Mouse (Mus musculus): ENCODE data around the gene Mup8. TPM values are rescaled to one million over a fixed set of nuclear protein-coding genes. Genes with fewer than 3 reads are reported as not detected.

The Mup8 gene
- polyA plus RNA-seq (2012; rRNA removed) = not detected in 2 replicates

DNA sequence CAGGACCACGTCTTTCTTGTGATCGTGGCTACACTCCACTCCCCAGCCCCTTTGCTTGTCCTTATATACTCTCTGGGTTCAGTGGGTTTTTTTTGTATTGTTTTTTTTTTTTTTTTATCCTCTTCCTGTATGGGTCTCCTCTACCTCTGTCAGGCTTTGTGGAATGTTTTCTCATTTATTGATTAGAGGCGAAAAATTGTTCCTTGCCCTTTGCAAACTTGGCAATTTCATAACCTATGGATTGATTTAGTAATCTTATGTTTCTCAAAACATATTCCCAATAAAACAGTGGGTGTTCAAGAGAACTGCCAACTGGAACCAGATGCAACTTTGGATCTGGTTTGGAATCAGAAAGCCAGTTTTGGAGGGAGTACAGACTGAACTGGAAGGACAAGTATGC, at the start of gene Mup8:
TSS of gene Mup8 (minus strand) at position 101 of the 400 bp plus-strand sequence.

Other genes starting within 250 kb of the Mup8 start
- not detected in 2 replicates for gene Mup7, start 152.1 kb downstream of the Mup8 start, polyA plus RNA-seq (2012; rRNA removed)
- not detected in 2 replicates for gene Mup2, start 68.3 kb downstream of the Mup8 start, polyA plus RNA-seq (2012; rRNA removed)
- not detected in 2 replicates for gene Mup9, start 199.4 kb upstream of the Mup8 start, polyA plus RNA-seq (2012; rRNA removed)

Data from central nervous system, embryonic 18 days (tissue).